Mouse (Mus musculus): ENCODE data around the gene Fbxo40.

GRCm38 (mm10) chr16:36946459-36947159 lies 43.7 kb downstream of the Fbxo40 start:
- TF ChIP-seq POLR2A (IDR thresholded peaks at IDR 0.05; ENCODE audit: borderline replicate concordance, extremely low read depth, insufficient read depth, insufficient read length, poor library complexity, severe bottlenecking) (no peak), CTCF (IDR thresholded peaks at IDR 0.05; ENCODE audit: borderline replicate concordance, extremely low read depth, insufficient read depth, insufficient read length) (no peak)
